Mouse (Mus musculus): ENCODE measurements around the gene Wfdc11. TPM values are rescaled to one million over a fixed set of nuclear protein-coding genes. Genes with fewer than 3 reads are reported as not detected.

The Wfdc11 gene
- polyA plus RNA-seq, 1 experiment from 2014 or later, result not detected

DNA sequence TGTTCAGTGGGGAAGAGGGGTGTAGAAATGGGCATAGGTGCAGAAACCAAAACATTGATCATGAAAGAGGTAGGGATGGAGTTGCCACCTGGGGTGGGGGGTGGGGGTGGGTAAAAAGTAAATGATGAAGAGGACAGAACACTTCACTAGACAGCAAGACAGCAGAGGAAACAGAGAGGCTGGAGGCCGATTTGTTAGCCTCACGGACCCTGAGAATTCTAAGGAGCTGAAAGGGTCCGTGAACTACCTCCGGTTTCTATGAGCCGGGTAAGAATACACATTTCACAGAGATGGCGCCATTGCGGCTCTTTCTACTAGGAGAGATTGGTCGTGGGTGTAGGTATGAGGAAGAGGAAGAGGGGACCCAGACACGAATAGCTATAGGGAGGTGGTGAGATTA lies 17.4 kb downstream of the Wfdc11 start, which contains the start of gene Wfdc9:
TSS of gene Wfdc9 (minus strand) at position 101 of the 400 bp plus-strand sequence.
- Histone ChIP-seq H3K27me3 (ENCODE audit: control insufficient read depth, insufficient read depth, low read length) (no peaks in the 10 kb centered on the region), H3K9me3 (ENCODE audit: control insufficient read depth, low read length) (no peaks in the 10 kb centered on the region), H3K4me2 (replicated peaks; ENCODE audit: low read depth) (no peak within 1 kb of the TSS), H3K4me3 (ENCODE audit: low read depth, low read length) (no peak within 1 kb of the TSS), H3K36me3 (ENCODE audit: control insufficient read depth, insufficient read depth, low read length) (no peaks in the 10 kb centered on the region), H3K27ac (replicated peaks) (no peak within 1 kb of the TSS), H3K9ac (ENCODE audit: low read length) (no peak within 1 kb of the TSS), H3K4me1 (replicated peaks; ENCODE audit: control insufficient read depth, insufficient read depth) (no peaks in the 10 kb centered on the region)
- WGBS, result 82% methylated on average over 9 of the region's 9 CpGs
- TF ChIP-seq EP300 (optimal IDR thresholded peaks at IDR 0.05), result no peak
- TF ChIP-seq CTCF (IDR thresholded peaks at IDR 0.05; ENCODE audit: low read depth), result no peak
- DNase-seq (ENCODE audit: low spot score) (no peak), ATAC-seq (ENCODE audit: low FRiP score, low TSS enrichment) (no peak)

DNA sequence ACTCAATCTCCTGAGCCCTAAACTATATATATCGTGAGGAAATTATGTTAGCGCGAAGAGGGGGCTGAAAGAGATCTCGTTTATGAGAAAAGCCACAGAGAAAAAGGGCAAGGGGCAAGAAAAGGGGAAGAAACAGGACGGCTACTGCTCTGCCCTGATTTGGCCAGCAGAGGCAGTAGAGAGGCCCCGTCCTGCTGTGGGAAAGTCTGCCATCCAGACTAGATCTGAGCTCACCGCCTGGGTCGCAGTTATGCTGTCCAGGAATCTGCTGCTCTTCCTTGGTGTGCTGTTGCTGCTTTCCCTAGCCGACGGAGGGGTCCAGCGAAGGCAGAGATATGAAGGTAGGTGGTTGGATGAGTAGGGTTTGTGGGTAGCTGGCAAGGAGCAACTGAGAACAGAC lies 18.0 kb downstream of the Wfdc11 start, which contains the start of gene Wfdc10:
TSS of gene Wfdc10 (plus strand) at position 189 of the 400 bp plus-strand sequence.
- 13% methylated on average over 11 of the region's 11 CpGs for WGBS
- no peaks in the 10 kb centered on the region for H3K4me1 ChIP-seq (replicated peaks; ENCODE audit: control insufficient read depth, insufficient read depth)
- H3K4me3 ChIP-seq (ENCODE audit: low read depth, low read length), result no peak within 1 kb of the TSS
- H3K9ac ChIP-seq (ENCODE audit: low read length), result no peak within 1 kb of the TSS
- no peak within 1 kb of the TSS for H3K4me2 ChIP-seq (replicated peaks; ENCODE audit: low read depth)
- H3K27me3 ChIP-seq (ENCODE audit: control insufficient read depth, insufficient read depth, low read length), result no peaks in the 10 kb centered on the region
- TF ChIP-seq EP300 (optimal IDR thresholded peaks at IDR 0.05), result no peak
- peak; percentile 88 for TF ChIP-seq CTCF (IDR thresholded peaks at IDR 0.05; ENCODE audit: low read depth)
- no peaks in the 10 kb centered on the region for H3K36me3 ChIP-seq (ENCODE audit: control insufficient read depth, insufficient read depth, low read length)
- no peak for ATAC-seq (ENCODE audit: low FRiP score, low TSS enrichment)
- H3K27ac ChIP-seq (replicated peaks), result no peak within 1 kb of the TSS
- DNase-seq (ENCODE audit: low spot score), result peak; percentile 60
- H3K9me3 ChIP-seq (ENCODE audit: control insufficient read depth, low read length), result no peaks in the 10 kb centered on the region

DNA sequence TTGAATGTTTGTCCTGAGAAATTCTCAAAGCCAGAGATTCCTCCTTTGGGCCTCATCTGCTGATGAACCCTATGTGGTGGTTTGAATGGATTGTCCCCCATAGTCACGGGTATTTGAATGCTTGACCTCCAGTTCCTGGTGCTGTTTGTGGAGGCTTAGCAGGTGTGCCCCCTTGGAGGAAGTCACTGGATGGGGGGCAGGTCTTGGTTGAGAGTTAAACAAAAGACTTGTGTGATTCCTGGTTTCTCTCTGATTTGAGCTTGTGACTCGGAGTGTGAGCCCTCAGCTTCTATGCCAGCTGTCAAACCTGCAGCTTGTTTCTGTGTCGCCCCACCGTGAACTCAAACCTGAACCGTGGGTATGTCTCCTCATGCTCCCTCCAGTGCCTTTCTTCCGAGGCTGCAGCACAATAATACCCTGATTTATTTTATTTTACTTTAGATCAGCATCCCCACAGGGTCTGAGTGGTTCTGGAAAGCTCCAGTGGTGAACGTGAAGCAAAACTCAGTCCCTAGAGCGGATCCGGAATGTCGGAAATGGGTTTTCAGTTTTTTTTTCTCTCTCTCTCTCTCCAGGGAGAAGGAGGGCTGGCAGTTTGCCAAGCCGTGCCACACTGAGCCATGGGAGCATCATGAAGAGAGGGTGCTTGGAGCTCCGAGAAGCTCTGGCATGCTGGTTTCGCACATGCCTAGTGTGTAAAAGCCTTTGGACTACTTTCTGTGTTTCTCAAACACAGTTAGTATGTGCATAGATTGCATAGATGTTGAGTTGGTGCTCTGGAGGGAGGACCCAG lies 31.8 kb downstream of the Wfdc11 start:
- no peaks in the 10 kb centered on the region for H3K9me3 ChIP-seq (ENCODE audit: control insufficient read depth, low read length)
- DNase-seq (ENCODE audit: low spot score) (no peak), ATAC-seq (ENCODE audit: low FRiP score, low TSS enrichment) (no peak)
- H3K27me3 ChIP-seq (ENCODE audit: control insufficient read depth, insufficient read depth, low read length), result no peaks in the 10 kb centered on the region
- WGBS, result 70% methylated on average over 13 of the region's 13 CpGs
- no peaks in the 10 kb centered on the region for H3K4me1 ChIP-seq (replicated peaks; ENCODE audit: control insufficient read depth, insufficient read depth)
- no peaks in the 10 kb centered on the region for H3K36me3 ChIP-seq (ENCODE audit: control insufficient read depth, insufficient read depth, low read length)
- TF ChIP-seq CTCF (IDR thresholded peaks at IDR 0.05; ENCODE audit: low read depth) (no peak), EP300 (optimal IDR thresholded peaks at IDR 0.05) (no peak)
- H3K27ac ChIP-seq (replicated peaks), result no peak overlapping the region
- no peak overlapping the region for H3K4me2 ChIP-seq (replicated peaks; ENCODE audit: low read depth)
- no peak overlapping the region for H3K4me3 ChIP-seq (ENCODE audit: low read depth, low read length)
- H3K9ac ChIP-seq (ENCODE audit: low read length), result no peak overlapping the region

DNA sequence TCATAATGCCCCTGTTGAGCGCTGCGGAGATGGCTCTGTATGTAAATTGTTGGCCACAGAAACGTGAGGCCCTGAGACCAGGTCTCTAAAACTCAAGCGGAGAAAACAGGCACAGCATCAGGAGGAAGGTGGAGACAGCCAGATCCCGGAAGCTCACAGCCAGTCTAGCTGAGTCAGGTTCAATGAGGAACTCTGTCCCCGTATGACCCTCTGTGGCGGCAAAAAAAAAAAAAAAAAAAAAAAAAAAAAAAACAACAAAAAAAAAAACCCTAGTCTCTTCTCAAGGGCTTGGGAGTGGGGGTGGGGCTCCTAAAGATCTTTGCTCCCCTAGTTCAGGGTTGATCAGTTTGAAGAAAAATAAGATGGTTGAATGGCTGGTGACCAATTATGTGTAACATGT lies 32.8 kb downstream of the Wfdc11 start:
- no peak for DNase-seq (ENCODE audit: low spot score)
- H3K9ac ChIP-seq (ENCODE audit: low read length), result no peak overlapping the region
- no peak overlapping the region for H3K4me2 ChIP-seq (replicated peaks; ENCODE audit: low read depth)
- no peaks in the 10 kb centered on the region for H3K27me3 ChIP-seq (ENCODE audit: control insufficient read depth, insufficient read depth, low read length)
- H3K27ac ChIP-seq (replicated peaks), result no peak overlapping the region
- no peak for TF ChIP-seq EP300 (optimal IDR thresholded peaks at IDR 0.05)
- TF ChIP-seq CTCF (IDR thresholded peaks at IDR 0.05; ENCODE audit: low read depth), result no peak
- H3K4me1 ChIP-seq (replicated peaks; ENCODE audit: control insufficient read depth, insufficient read depth), result no peaks in the 10 kb centered on the region
- no peaks in the 10 kb centered on the region for H3K36me3 ChIP-seq (ENCODE audit: control insufficient read depth, insufficient read depth, low read length)
- H3K9me3 ChIP-seq (ENCODE audit: control insufficient read depth, low read length), result no peaks in the 10 kb centered on the region
- WGBS, result 67% methylated on average over 7 of the region's 7 CpGs
- no peak overlapping the region for H3K4me3 ChIP-seq (ENCODE audit: low read depth, low read length)
- no peak for ATAC-seq (ENCODE audit: low FRiP score, low TSS enrichment)

DNA sequence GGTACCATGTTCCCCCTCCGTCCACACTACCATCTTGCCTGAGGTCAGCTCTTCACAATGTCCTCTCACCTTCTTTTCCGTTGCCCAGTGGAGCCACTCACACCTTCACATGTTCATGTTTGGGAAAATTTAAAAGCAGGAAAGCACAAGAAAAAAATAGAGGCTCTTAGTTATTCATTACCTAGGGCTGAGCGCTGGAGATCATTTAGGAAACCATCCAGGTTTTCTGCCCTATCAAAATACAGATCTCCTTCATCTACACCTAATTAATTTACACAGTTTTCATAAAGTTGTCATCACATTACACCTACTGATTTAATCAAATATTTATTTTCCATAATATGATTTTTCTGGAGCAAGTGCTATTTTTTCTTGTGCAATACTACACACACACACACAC lies 35.2 kb downstream of the Wfdc11 start, which contains the start of gene Wfdc16:
TSS of gene Wfdc16 (minus strand) at position 101 of the 400 bp plus-strand sequence.
- H3K9ac ChIP-seq (ENCODE audit: low read length), result no peak within 1 kb of the TSS
- no peaks in the 10 kb centered on the region for H3K4me1 ChIP-seq (replicated peaks; ENCODE audit: control insufficient read depth, insufficient read depth)
- H3K27ac ChIP-seq (replicated peaks), result no peak within 1 kb of the TSS
- H3K27me3 ChIP-seq (ENCODE audit: control insufficient read depth, insufficient read depth, low read length), result no peaks in the 10 kb centered on the region
- H3K9me3 ChIP-seq (ENCODE audit: control insufficient read depth, low read length), result no peaks in the 10 kb centered on the region
- no peak within 1 kb of the TSS for H3K4me3 ChIP-seq (ENCODE audit: low read depth, low read length)
- ATAC-seq (ENCODE audit: low FRiP score, low TSS enrichment) (no peak), DNase-seq (ENCODE audit: low spot score) (no peak)
- TF ChIP-seq CTCF (IDR thresholded peaks at IDR 0.05; ENCODE audit: low read depth) (no peak), EP300 (optimal IDR thresholded peaks at IDR 0.05) (no peak)
- H3K36me3 ChIP-seq (ENCODE audit: control insufficient read depth, insufficient read depth, low read length), result no peaks in the 10 kb centered on the region
- H3K4me2 ChIP-seq (replicated peaks; ENCODE audit: low read depth), result no peak within 1 kb of the TSS
- 77% methylated on average over 3 of the region's 3 CpGs for WGBS

DNA sequence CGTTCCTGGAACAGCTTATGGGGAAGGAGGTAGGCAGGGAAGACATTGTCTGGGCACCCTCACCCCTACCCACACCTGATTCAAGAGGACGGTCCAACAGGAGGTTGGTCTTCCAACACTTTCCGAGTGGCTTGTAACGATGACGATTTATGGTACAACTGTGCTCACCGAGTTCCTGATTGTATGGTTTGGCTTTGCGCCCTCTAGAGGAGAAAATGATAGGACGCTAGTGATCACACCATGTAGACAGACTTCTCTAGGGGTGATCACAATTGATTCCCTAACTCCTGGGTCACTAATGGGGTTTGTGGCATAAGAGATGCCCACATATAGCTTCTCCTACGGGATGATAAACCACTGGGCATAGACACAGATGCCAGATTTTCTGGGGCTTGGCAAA lies 38.6 kb downstream of the Wfdc11 start:
- no peak overlapping the region for H3K4me3 ChIP-seq (ENCODE audit: low read depth, low read length)
- TF ChIP-seq CTCF (IDR thresholded peaks at IDR 0.05; ENCODE audit: low read depth) (peak; percentile 53), EP300 (optimal IDR thresholded peaks at IDR 0.05) (no peak)
- no peak overlapping the region for H3K27ac ChIP-seq (replicated peaks)
- H3K4me1 ChIP-seq (replicated peaks; ENCODE audit: control insufficient read depth, insufficient read depth), result no peaks in the 10 kb centered on the region
- no peak for ATAC-seq (ENCODE audit: low FRiP score, low TSS enrichment)
- no peak overlapping the region for H3K9ac ChIP-seq (ENCODE audit: low read length)
- no peak overlapping the region for H3K4me2 ChIP-seq (replicated peaks; ENCODE audit: low read depth)
- 75% methylated on average over 9 of the region's 9 CpGs for WGBS
- no peaks in the 10 kb centered on the region for H3K36me3 ChIP-seq (ENCODE audit: control insufficient read depth, insufficient read depth, low read length)
- H3K9me3 ChIP-seq (ENCODE audit: control insufficient read depth, low read length), result no peaks in the 10 kb centered on the region
- H3K27me3 ChIP-seq (ENCODE audit: control insufficient read depth, insufficient read depth, low read length), result no peaks in the 10 kb centered on the region
- DNase-seq (ENCODE audit: low spot score), result no peak
